Mouse (Mus musculus): Measurements from ENCODE around the gene Pdcl2.

DNA sequence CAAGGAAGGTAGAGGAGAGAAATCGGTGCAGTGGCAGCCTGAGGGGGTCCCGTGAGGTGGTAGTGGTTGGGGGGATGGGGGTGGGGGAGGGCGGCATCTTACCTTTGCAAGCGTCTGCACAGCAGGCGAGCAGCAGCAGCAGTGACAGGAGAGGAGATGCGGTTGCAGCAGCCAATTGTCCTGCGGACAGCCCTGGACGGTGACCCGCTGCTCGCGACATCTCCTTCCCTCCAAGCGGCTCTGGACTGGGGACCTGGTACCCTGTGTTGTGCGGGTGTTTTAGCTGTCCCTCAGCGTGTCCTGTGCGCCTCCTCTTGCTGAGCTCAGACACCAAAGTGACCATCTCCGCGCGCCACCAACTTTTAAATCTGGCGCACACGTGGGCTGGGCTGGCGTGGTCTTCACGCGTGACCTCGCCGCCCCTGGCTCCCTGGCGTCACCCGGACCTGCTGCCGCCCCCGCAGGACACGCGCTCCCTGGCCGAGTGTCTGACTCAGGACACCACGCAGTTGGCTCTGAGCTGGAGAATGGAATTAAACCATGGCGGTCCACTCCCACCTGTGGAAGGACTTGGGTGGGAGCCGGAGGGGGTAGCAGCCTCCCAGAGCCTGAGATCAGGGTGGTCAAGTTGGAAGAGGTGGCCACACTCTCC is 32.6 kb upstream of the Pdcl2 start, which contains the start of gene Nmu:
- TF ChIP-seq CTCF (IDR thresholded peaks at IDR 0.05; ENCODE audit: borderline replicate concordance, insufficient read depth, low read depth, low read length) (no peak), POLR2A (IDR thresholded peaks at IDR 0.05; ENCODE audit: borderline replicate concordance, insufficient read depth, low read length) (no peak)
